Comparison of ENCODE assay signal across 8 mouse cellular contexts in the genomic region with DNA sequence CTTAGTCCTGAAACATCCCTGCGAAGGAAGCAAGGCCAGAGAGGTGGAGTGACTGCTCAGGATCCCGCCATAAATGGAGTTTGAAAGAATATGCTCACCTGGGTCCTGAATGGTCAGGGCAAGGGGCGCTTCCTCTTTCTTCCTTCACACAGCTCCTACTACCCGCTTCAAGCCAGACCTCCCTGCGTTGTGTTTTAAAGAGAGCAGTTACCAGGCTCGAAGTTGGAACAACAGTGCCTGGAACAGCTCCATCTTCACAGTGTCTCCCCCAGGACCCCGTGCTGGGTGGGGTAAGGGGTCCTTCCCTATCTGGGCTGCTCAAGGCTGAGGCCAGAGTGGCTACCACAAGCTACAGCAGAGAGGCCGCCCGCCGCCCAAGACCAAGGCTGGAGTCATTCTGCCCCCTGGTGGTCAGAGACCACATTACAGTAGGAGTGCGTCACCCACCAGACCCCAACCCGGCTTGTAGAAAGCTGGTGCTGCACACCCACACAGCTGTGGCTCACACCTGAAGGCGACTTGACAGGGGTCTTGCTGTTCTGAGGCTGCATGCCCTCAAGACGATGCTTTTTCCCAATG. TPM values are rescaled to one million over a fixed set of nuclear protein-coding genes. Genes with fewer than 3 reads are reported as not detected.
DNase-seq lines count a peak whose midpoint lies in the region; ATAC-seq and TF ChIP-seq lines count a peak whose summit lies in the region.

No protein-coding gene starts in this region.

- 0 out of 2 replicates have a peak, but pooled peaks have one; percentile 24 for ATAC-seq in heart, embryonic 16.5 days (replicated peaks; ENCODE audit: extremely low read depth, insufficient read depth, low FRiP score)
- ATAC-seq in neutrophil, adult 5-6 weeks (ENCODE audit: extremely low read depth, insufficient number of reproducible peaks, low FRiP score, poor library complexity, severe bottlenecking): peak; percentile 39; the same call in 1 of the 2 replicates

- no peaks in the 10 kb centered on the region for H3K36me3 ChIP-seq in heart, embryonic 16.5 days (ENCODE audit: control insufficient read depth, insufficient read depth)

- H3K4me2 ChIP-seq in heart, embryonic 16.5 days (ENCODE audit: low read depth, low read length): no peak overlapping the region

- H3K9me3 ChIP-seq in heart, embryonic 16.5 days (replicated peaks; ENCODE audit: control insufficient read depth, low read length): no peaks in the 10 kb centered on the region

- WGBS in heart, embryonic 16.5 days: 31% methylated on average over 14 of the region's 14 CpGs
- 37% methylated on average over 14 of the region's 14 CpGs for WGBS in lung, adult 2 months

- H3K4me1 ChIP-seq in bone marrow macrophage, adult 2 months (ENCODE audit: control insufficient read depth, insufficient read depth, low read length): no peaks in the 10 kb centered on the region
- H3K4me1 ChIP-seq in embryonic fibroblast, embryonic 13.5 days (ENCODE audit: control insufficient read depth, insufficient read depth, low read length): no peaks in the 10 kb centered on the region
- H3K4me1 ChIP-seq in heart, embryonic 16.5 days (ENCODE audit: control insufficient read depth, insufficient read depth, low read length): peaks cover 27% of the 10 kb centered on the region
- H3K4me1 ChIP-seq in lung, adult 2 months (ENCODE audit: control insufficient read depth, insufficient read depth, low read length): no peaks in the 10 kb centered on the region

- no peak overlapping the region for H3K9ac ChIP-seq in heart, embryonic 16.5 days (ENCODE audit: low read length)

- no peak overlapping the region for H3K27ac ChIP-seq in bone marrow macrophage, adult 2 months (ENCODE audit: insufficient read depth, low read depth, low read length)
- no peak overlapping the region for H3K27ac ChIP-seq in embryonic fibroblast, embryonic 13.5 days (ENCODE audit: insufficient read depth, low read length)
- no peak overlapping the region for H3K27ac ChIP-seq in heart, embryonic 16.5 days (ENCODE audit: low read length)

- H3K27me3 ChIP-seq in heart, embryonic 16.5 days (ENCODE audit: control insufficient read depth, insufficient read depth, low read length): 0 out of 2 replicates have a peak, but pooled peaks cover 2% of the 10 kb centered on the region

- H3K4me3 ChIP-seq in bone marrow macrophage, adult 2 months (ENCODE audit: insufficient read depth, low read length): no peak overlapping the region
- no peak overlapping the region for H3K4me3 ChIP-seq in embryonic fibroblast, embryonic 13.5 days (ENCODE audit: insufficient read depth, low read length)
- no peak overlapping the region for H3K4me3 ChIP-seq in heart, embryonic 16.5 days (ENCODE audit: low read length)
- no peak overlapping the region for H3K4me3 ChIP-seq in lung, adult 2 months (replicated peaks; ENCODE audit: extremely low read depth, low read depth, low read length)

- DNase-seq in CD4-positive helper T cell, adult 2 months (ENCODE audit: low read depth, low spot score): peak; percentile 66
- DNase-seq in kidney, postnatal 4 days: peak; percentile 91
- DNase-seq in lung, adult 2 months: peak; percentile 85
- peak; percentile 30 to 39 for DNase-seq in thymus, adult 18-20 months

- TF ChIP-seq POLR2A in bone marrow macrophage, adult 2 months (IDR thresholded peaks at IDR 0.05; ENCODE audit: borderline replicate concordance, low read depth, low read length): no peak
- no peak for TF ChIP-seq POLR2A in embryonic fibroblast, embryonic 13.5 days (IDR thresholded peaks at IDR 0.05; ENCODE audit: low read depth, low read length)
- no peak for TF ChIP-seq POLR2A in lung, adult 2 months (IDR thresholded peaks at IDR 0.05; ENCODE audit: borderline replicate concordance, extremely low read depth, low read depth, low read length)

- peak; percentile 82 for TF ChIP-seq CTCF in bone marrow macrophage, adult 2 months (IDR thresholded peaks at IDR 0.05; ENCODE audit: low read depth, low read length)
- TF ChIP-seq CTCF in embryonic fibroblast, embryonic 13.5 days (IDR thresholded peaks at IDR 0.05; ENCODE audit: borderline replicate concordance, insufficient read depth, low read length): peak; percentile 74
- peak; percentile 85 for TF ChIP-seq CTCF in lung, adult 2 months (IDR thresholded peaks at IDR 0.05; ENCODE audit: insufficient read depth, low read length)

RNA-seq across cellular contexts. Expression of a gene that starts 5.3 kb away (rescaled TPM):
- 8.5 and 11.8 TPM in 2 replicates for polyA plus RNA-seq in bone marrow macrophage, adult 2 months (2012; ENCODE audit: insufficient read depth, insufficient read length, missing spikeins)
- 23.8 and 173 TPM in 2 replicates for polyA plus RNA-seq in embryonic fibroblast, embryonic 13.5 days (2011; ENCODE audit: insufficient read length, low read depth, missing spikeins)
- 285 and 286 TPM in 2 replicates for polyA plus RNA-seq in heart, embryonic 16.5 days (2015; fragmentation: Nextera tagmentation; extraction: Ambion mirVana)
- 31.6 and 34.5 TPM in 2 replicates for polyA plus RNA-seq in lung, adult 2 months (2012; rRNA removed)
- 1.0 and 2.2 TPM in 2 replicates for total RNA-seq in neutrophil, adult 5-6 weeks (2017)

RNA-seq across cellular contexts. Expression of a gene that starts 7.3 kb away (rescaled TPM):
- 1.6 and 2.4 TPM in 2 replicates for polyA plus RNA-seq in bone marrow macrophage, adult 2 months (2012; ENCODE audit: insufficient read depth, insufficient read length, missing spikeins)
- polyA plus RNA-seq in embryonic fibroblast, embryonic 13.5 days (2011; ENCODE audit: insufficient read length, low read depth, missing spikeins): 0.77 and 3.9 TPM in 2 replicates
- polyA plus RNA-seq in heart, embryonic 16.5 days (2015; fragmentation: Nextera tagmentation; extraction: Ambion mirVana): 0.66 and 1.0 TPM in 2 replicates
- 27.2 and 29.1 TPM in 2 replicates for polyA plus RNA-seq in lung, adult 2 months (2012; rRNA removed)
- total RNA-seq in neutrophil, adult 5-6 weeks (2017): not detected in 2 replicates

RNA-seq across cellular contexts. Expression of a gene that starts 36.8 kb away (rescaled TPM):
- not detected in 2 replicates for polyA plus RNA-seq in bone marrow macrophage, adult 2 months (2012; ENCODE audit: insufficient read depth, insufficient read length, missing spikeins)
- not detected in 2 replicates for polyA plus RNA-seq in embryonic fibroblast, embryonic 13.5 days (2011; ENCODE audit: insufficient read length, low read depth, missing spikeins)
- 0.29 and 0.71 TPM in 2 replicates for polyA plus RNA-seq in heart, embryonic 16.5 days (2015; fragmentation: Nextera tagmentation; extraction: Ambion mirVana)
- 5.1 and 6.1 TPM in 2 replicates for polyA plus RNA-seq in lung, adult 2 months (2012; rRNA removed)
- not detected in 2 replicates for total RNA-seq in neutrophil, adult 5-6 weeks (2017)

Comparison
In these comparisons a context has a peak if more than half of its experiments do, and no peak if none do; other contexts are left out.
1. DNase-seq: peak in every context shown above with its lines; median percentile 91 in kidney, postnatal 4 days; 85 in lung, adult 2 months; 66 in CD4-positive helper T cell, adult 2 months; 34 in thymus, adult 18-20 months.